Mouse (Mus musculus): Measurements from ENCODE around the gene Slc6a16.

DNA sequence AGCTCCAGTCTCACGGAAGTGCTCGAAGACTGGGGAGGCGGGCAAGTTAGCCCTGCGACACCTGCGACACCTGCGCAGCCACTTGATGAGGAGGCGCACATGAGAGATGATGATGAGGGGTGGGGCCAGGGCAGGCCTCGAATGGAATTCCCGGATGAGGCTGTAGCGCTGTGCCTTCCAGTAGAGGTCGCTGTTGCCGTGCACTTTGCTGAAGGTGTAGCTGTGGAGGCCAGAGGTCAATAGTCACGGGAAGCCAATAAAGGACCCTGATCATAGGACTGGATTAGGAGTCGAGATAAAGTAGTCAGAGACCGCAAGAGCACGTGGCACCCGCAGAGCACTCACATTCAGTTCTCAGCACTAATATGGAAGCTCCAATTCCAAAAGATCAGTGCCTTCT, 64.4 kb downstream of the Slc6a16 start:
- TF ChIP-seq CTCF (IDR thresholded peaks at IDR 0.05; ENCODE audit: low read depth, low read length) (peak; percentile 32; the same call in 1 of the 2 replicates), GATA2 (IDR thresholded peaks at IDR 0.05; ENCODE audit: borderline replicate concordance, low read depth, low read length) (no peak), POLR2AphosphoS5 (IDR thresholded peaks at IDR 0.05; ENCODE audit: insufficient replicate concordance, low read depth, low read length) (no peak), GATA1 (IDR thresholded peaks at IDR 0.05; ENCODE audit: borderline replicate concordance, low read length) (no peak), TAL1 (conservative IDR thresholded peaks at IDR 0.05; ENCODE audit: low read depth, low read length) (no peak)

All from G1E (cell line).